28 mouse cellular contexts compared by ENCODE assay signal in the genomic region with DNA sequence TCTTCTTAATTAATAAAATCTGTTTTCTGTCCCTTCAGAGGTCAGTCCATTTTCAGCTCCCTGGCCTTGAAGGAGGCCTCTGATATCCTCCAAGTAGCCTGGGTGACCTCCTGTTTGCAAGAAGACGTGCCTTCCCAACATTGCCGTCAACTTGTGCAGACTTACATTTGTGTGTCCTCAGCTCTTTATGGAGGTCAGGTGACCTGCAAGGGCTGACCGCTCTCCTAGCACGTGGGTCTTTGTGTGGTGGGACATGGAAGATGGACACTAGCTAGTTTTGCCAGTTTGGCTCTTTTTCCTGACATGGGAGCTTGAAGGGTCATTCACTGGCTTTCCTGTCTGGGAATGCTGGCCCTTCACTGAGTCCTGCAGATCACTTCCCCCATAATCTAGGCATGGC.
DNase-seq lines count a peak whose midpoint lies in the region; ATAC-seq and TF ChIP-seq lines count a peak whose summit lies in the region.
"Had no signal": no experiment of that assay in that cellular context is flagged by ENCODE, and none has a peak within 500 bp of the region (broad histone marks: within the 10 kb centered on the region; RNA-seq: fewer than 3 reads in every experiment).

No protein-coding gene starts in this region.

- DNase-seq in heart, adult 11 months: peak; percentile 93
- DNase-seq in heart, adult 2 months: no peak
- peak; percentile 80 for DNase-seq in kidney, adult 2 months
- DNase-seq in kidney, postnatal 14 days: peak; percentile 74
- peak; percentile 41 to 42 for DNase-seq in kidney, postnatal 4 days
- no peak for DNase-seq in cerebellum, postnatal 25 days
- no peak for DNase-seq in forebrain, embryonic 14.5 days (ENCODE audit: low spot score)
- DNase-seq: adrenal gland, postnatal 25 days; B cell, adult 2 months; cerebellum, adult 11-12 months; cerebellum, adult 8-10 months; cerebellum, postnatal 10 days; gastrocnemius, postnatal 10 days; gastrocnemius, postnatal 36 days; heart, postnatal 10 days; heart, postnatal 36 days had no signal

- no peak overlapping the region for H3K27ac ChIP-seq in heart, adult 2 months
- H3K27ac ChIP-seq in kidney, adult 2 months (ENCODE audit: insufficient read depth, low read depth, low read length): peak overlapping the region; percentile 18; the same call in 1 of the 2 replicates
- no peak overlapping the region for H3K27ac ChIP-seq in kidney, embryonic 15.5 days
- no peak overlapping the region for H3K27ac ChIP-seq in forebrain, embryonic 14.5 days (ENCODE audit: low read depth, low read length)
- H3K27ac ChIP-seq: embryonic facial prominence, embryonic 12.5 days; embryonic facial prominence, embryonic 15.5 days; forebrain, embryonic 15.5 days; heart, embryonic 15.5 days; hindbrain, embryonic 10.5 days; hindbrain, embryonic 13.5 days had no signal

- H3K4me2 ChIP-seq in kidney, embryonic 15.5 days: no peak overlapping the region
- H3K4me2 ChIP-seq in forebrain, embryonic 14.5 days (ENCODE audit: low read length): no peak overlapping the region
- H3K4me2 ChIP-seq: embryonic facial prominence, embryonic 12.5 days; embryonic facial prominence, embryonic 15.5 days; forebrain, embryonic 15.5 days; heart, embryonic 12.5 days; heart, embryonic 15.5 days; hindbrain, embryonic 13.5 days had no signal

- no peak for TF ChIP-seq POLR2A in heart, adult 2 months (IDR thresholded peaks at IDR 0.05; ENCODE audit: insufficient read depth, low read depth, low read length)
- no peak for TF ChIP-seq POLR2A in kidney, adult 2 months (IDR thresholded peaks at IDR 0.05; ENCODE audit: low read depth, low read length)

- TF ChIP-seq CTCF in heart, adult 2 months (IDR thresholded peaks at IDR 0.05): no peak
- TF ChIP-seq CTCF in kidney, adult 2 months (conservative IDR thresholded peaks at IDR 0.05; ENCODE audit: insufficient read depth, insufficient read length, low read depth, low read length): no peak

- no peak overlapping the region for H3K4me3 ChIP-seq in heart, adult 2 months
- no peak overlapping the region for H3K4me3 ChIP-seq in kidney, adult 2 months (ENCODE audit: insufficient read depth, low read depth, low read length)
- H3K4me3 ChIP-seq in kidney, embryonic 15.5 days (replicated peaks): no peak overlapping the region
- H3K4me3 ChIP-seq in forebrain, embryonic 14.5 days (ENCODE audit: low read depth, low read length): no peak overlapping the region
- H3K4me3 ChIP-seq: embryonic facial prominence, embryonic 12.5 days; embryonic facial prominence, embryonic 15.5 days; forebrain, embryonic 15.5 days; heart, embryonic 12.5 days; heart, embryonic 15.5 days; hindbrain, embryonic 10.5 days; hindbrain, embryonic 13.5 days had no signal

- WGBS in heart, adult 2 months: 67% methylated on average over 4 of the region's 4 CpGs
- WGBS in kidney, adult 2 months: 85% methylated on average over 4 of the region's 4 CpGs
- WGBS in kidney, embryonic 15.5 days: 62% methylated on average over 4 of the region's 4 CpGs
- WGBS in forebrain, embryonic 14.5 days: 93% methylated on average over 4 of the region's 4 CpGs

- H3K9ac ChIP-seq in heart, adult 2 months (ENCODE audit: low read depth, low read length): no peak overlapping the region
- no peak overlapping the region for H3K9ac ChIP-seq in kidney, embryonic 15.5 days
- no peak overlapping the region for H3K9ac ChIP-seq in forebrain, embryonic 14.5 days (ENCODE audit: low read length)
- H3K9ac ChIP-seq: embryonic facial prominence, embryonic 12.5 days; embryonic facial prominence, embryonic 15.5 days; forebrain, embryonic 15.5 days; heart, embryonic 12.5 days; heart, embryonic 15.5 days; hindbrain, embryonic 13.5 days had no signal

- intact Hi-C loops in heart, adult 2 months (cut with DNase I): no loop called here

- H3K4me1 ChIP-seq in heart, adult 2 months (ENCODE audit: control insufficient read depth, insufficient read depth, low read length): peaks cover 11% of the 10 kb centered on the region
- peaks cover 5% of the 10 kb centered on the region; the same call in 1 of the 2 replicates for H3K4me1 ChIP-seq in kidney, adult 2 months (ENCODE audit: control insufficient read depth, insufficient read depth, low read length)
- 0 out of 2 replicates have a peak, but pooled peaks cover 4% of the 10 kb centered on the region for H3K4me1 ChIP-seq in kidney, embryonic 15.5 days
- H3K4me1 ChIP-seq in forebrain, embryonic 14.5 days (ENCODE audit: control insufficient read depth, insufficient read depth, low read length): no peaks in the 10 kb centered on the region
- H3K4me1 ChIP-seq: embryonic facial prominence, embryonic 15.5 days; forebrain, embryonic 15.5 days; heart, embryonic 15.5 days; hindbrain, embryonic 10.5 days; hindbrain, embryonic 13.5 days had no signal

- no peak for TF ChIP-seq EP300 in heart, adult 2 months (IDR thresholded peaks at IDR 0.05; ENCODE audit: insufficient read depth, low read depth, low read length)

- H3K36me3 ChIP-seq in heart, adult 2 months (ENCODE audit: control insufficient read depth, insufficient read depth, low read length): no peaks in the 10 kb centered on the region
- H3K36me3 ChIP-seq in kidney, adult 2 months (ENCODE audit: control insufficient read depth, insufficient read depth, low read length): no peaks in the 10 kb centered on the region
- H3K36me3 ChIP-seq in kidney, embryonic 15.5 days: no peaks in the 10 kb centered on the region
- H3K36me3 ChIP-seq in forebrain, embryonic 14.5 days (ENCODE audit: control insufficient read depth, insufficient read depth, low read length): no peaks in the 10 kb centered on the region
- H3K36me3 ChIP-seq: embryonic facial prominence, embryonic 12.5 days; embryonic facial prominence, embryonic 15.5 days; forebrain, embryonic 15.5 days; G1E; heart, embryonic 12.5 days; heart, embryonic 15.5 days; hindbrain, embryonic 10.5 days; hindbrain, embryonic 13.5 days had no signal

- H3K27me3 ChIP-seq in heart, adult 2 months (ENCODE audit: control insufficient read depth, insufficient read depth, low read length): no peaks in the 10 kb centered on the region
- no peaks in the 10 kb centered on the region for H3K27me3 ChIP-seq in kidney, adult 2 months (replicated peaks; ENCODE audit: control insufficient read depth, insufficient read depth, low read length)
- H3K27me3 ChIP-seq in kidney, embryonic 15.5 days: no peaks in the 10 kb centered on the region
- no peaks in the 10 kb centered on the region for H3K27me3 ChIP-seq in forebrain, embryonic 14.5 days (replicated peaks; ENCODE audit: control insufficient read depth, insufficient read depth, low read length)
- H3K27me3 ChIP-seq: CH12.LX; embryonic facial prominence, embryonic 12.5 days; embryonic facial prominence, embryonic 15.5 days; forebrain, embryonic 15.5 days; heart, embryonic 12.5 days; heart, embryonic 15.5 days; hindbrain, embryonic 13.5 days; Patski had no signal

- H3K79me2 ChIP-seq in heart, adult 2 months (replicated peaks; ENCODE audit: control insufficient read depth, insufficient read depth, low read length): no peaks in the 10 kb centered on the region

- ATAC-seq in kidney, embryonic 15.5 days (replicated peaks; ENCODE audit: low FRiP score): no peak
- no peak for ATAC-seq in forebrain, embryonic 14.5 days
- ATAC-seq: forebrain, embryonic 15.5 days; hindbrain, embryonic 16.5 days; Patski had no signal

- no peaks in the 10 kb centered on the region for H3K9me3 ChIP-seq in kidney, embryonic 15.5 days (replicated peaks)
- no peaks in the 10 kb centered on the region for H3K9me3 ChIP-seq in forebrain, embryonic 14.5 days (replicated peaks; ENCODE audit: control insufficient read depth, low read length)
- H3K9me3 ChIP-seq: embryonic facial prominence, embryonic 12.5 days; embryonic facial prominence, embryonic 15.5 days; forebrain, embryonic 15.5 days; heart, embryonic 12.5 days; heart, embryonic 15.5 days; hindbrain, embryonic 10.5 days; hindbrain, embryonic 13.5 days had no signal

Comparison
In these comparisons a context has a peak if more than half of its experiments do, and no peak if none do; other contexts are left out.
1. DNase-seq: peak in heart, adult 11 months (single experiment), kidney, adult 2 months (single experiment), kidney, postnatal 14 days (single experiment) and kidney, postnatal 4 days (2 of 2); none in heart, adult 2 months (0 of 2), cerebellum, postnatal 25 days (0 of 2) and forebrain, embryonic 14.5 days (single experiment).